Mouse (Mus musculus): ENCODE results near the gene Zgrf1.

Gene Zgrf1

DNA sequence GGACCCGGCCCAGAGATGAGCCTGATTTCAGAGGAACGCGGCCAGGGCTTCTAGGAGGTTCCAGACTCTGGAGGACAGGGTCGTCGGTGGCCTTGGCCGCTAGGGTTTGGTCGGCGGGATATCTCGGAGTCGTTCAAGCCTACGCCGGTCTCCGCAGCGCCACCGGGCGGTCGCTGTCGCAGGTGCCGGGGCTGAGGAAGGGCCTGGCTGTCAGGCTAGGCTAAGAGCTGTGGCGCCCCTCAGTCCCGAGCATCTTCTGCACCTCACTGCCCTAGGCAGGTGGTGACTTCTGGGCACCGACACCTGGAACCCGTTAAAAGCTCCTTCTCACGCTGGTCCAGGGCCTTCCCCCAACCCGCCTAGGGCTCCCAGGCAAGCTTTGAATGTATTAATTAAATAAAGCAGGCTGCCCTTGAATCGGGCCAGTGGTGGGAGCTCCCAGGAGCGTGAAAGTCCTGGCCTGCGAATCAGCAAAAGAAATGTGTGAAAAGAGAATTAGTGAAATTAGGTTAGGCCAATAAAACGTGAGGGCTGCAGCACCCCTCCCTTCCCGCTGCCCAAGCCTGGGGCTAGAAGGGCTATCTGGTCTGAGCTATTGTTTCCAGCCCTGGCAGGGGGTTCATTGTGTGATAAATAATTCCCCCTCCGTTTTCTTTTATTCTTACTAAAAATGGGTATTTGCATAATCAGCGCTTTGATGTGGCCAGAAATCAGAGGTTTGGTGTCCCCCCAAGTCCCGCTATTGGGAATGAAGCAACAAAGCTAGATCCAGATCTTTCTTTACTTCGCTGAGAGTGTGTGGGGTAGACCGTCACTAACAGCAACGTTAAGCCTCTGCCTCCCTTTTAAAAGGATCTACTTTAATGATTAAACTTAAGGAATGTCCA is 86.8 kb downstream of the Zgrf1 start:
- no peak for DNase-seq (ENCODE audit: low spot score)

DNA sequence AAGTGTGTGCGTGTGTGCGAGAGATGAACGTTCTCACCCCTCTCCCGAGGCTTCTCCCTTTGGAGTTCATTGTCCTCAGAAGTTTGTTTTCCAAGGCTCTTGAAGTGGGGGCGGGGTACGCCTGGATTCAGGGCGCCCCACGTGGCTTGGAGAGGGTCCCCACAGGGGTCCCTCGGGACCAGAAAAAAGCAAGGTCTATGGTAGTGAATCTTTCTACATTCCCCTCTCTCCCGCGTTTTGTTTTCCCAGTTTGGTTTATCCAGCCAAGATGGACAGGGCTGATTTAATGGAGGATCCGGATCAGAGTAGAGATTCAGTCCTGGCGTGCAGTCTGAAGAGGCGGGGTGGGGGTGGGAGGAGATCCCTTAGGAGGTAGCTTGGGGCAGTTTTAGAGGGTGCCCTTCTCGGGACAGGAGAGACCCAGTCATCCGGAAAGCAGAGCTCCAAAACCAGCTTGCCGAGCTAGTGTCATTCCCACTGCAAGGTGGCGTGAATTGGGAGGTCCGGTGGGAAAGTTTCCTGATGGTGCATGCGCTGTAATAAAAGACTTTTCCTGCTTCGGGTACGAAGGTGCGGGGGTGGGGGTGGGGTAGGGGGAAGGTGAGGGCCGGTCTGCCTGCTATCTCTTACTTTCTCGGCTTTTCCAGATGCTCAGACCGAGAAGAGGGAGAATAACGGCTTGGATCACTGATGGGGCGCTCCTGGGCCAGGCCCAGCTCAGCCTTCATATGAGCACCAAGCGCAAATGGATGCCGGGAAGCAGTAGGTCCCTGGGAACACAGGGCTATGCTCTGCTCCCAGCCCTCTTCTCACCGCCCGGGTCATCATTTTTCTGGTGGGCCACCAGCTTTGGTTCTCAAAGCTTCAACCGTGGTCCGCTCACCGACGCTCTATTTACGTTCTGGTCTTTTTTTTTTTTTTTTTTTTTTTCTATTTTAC is 87.7 kb downstream of the Zgrf1 start:
- DNase-seq (ENCODE audit: low spot score), result no peak

DNA sequence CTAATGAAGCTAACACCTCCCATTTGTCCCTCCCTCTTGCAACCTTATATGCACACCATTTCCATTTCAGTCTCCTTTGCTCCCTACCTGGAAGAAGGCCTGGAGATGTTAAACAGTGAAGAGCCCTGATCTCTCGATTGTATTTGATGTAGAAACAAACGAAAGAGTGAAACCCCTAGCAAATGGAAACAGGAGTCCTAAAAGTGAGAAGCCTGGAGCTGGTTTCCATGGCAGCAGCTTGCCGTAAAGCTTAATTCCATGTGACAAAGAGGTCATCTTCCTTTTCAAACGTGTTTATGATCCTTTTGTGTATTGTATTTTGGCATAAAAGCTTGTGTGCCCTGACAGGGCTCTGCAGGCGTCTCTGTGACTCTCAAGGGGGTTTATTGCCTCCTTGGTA is 88.9 kb downstream of the Zgrf1 start:
- DNase-seq (ENCODE audit: low spot score), result no peak

GRCm38 (mm10) chr3:127646156-127646825 is 93.0 kb downstream of the Zgrf1 start:
- no peak for DNase-seq (ENCODE audit: low spot score)

- DNase-seq (ENCODE audit: low spot score), result no peak
These were observed 98.7 kb downstream of the Zgrf1 start for GRCm38 (mm10) chr3:127651742-127652653.

- DNase-seq (ENCODE audit: low spot score), result no peak
These were observed 107.4 kb downstream of the Zgrf1 start for GRCm38 (mm10) chr3:127660712-127661111.

GRCm38 (mm10) chr3:127661646-127662531 is 108.6 kb downstream of the Zgrf1 start:
- no peak for DNase-seq (ENCODE audit: low spot score)

Measured in ovary, postnatal 10 days (tissue).